Mouse (Mus musculus): ENCODE measurements at regions not wholly inside any gene's neighbourhood (a gene's known extent, or its start where the extent isn't known, plus 50 kb on each side); places are given as distances from the start of the nearest gene placed in this dataset.
"Not testable (repeated sequence)": the region's sequence is repeated elsewhere in the genome, so short reads cannot be mapped to it uniquely, and the experiment has no call there.

GRCm38 (mm10) chr4:92977761-92978160 lies 357.6 kb downstream of the Tusc1 start:
- 0 out of 2 replicates have a peak, but pooled peaks cover 2% of the 10 kb centered on the region for H3K4me1 ChIP-seq (replicated peaks)
- ATAC-seq (ENCODE audit: low read depth) = peak; percentile 69

GRCm38 (mm10) chr4:92942068-92942707 lies 393.1 kb downstream of the Tusc1 start:
- Histone ChIP-seq H3K36me3 (no peaks in the 10 kb centered on the region), H3K4me2 (no peak overlapping the region), H3K27ac (replicated peaks) (no peak overlapping the region), H3K4me3 (no peak overlapping the region), H3K9me3 (no peaks in the 10 kb centered on the region), H3K9ac (no peak overlapping the region), H3K4me1 (replicated peaks) (no peaks in the 10 kb centered on the region), H3K27me3 (no peaks in the 10 kb centered on the region)
- WGBS = 85% methylated on average over 3 of the region's 3 CpGs
- no peak for ATAC-seq (ENCODE audit: low read depth)

More at GRCm38 (mm10) chr4:92977761-92978160, 357.6 kb downstream of the Tusc1 start:
- H3K9me3 ChIP-seq = no peaks in the 10 kb centered on the region
- 41% methylated on average over 5 of the region's 5 CpGs for WGBS
- 0 out of 2 replicates have a peak overlapping the region, but pooled peaks have one; percentile 18 for H3K27ac ChIP-seq (replicated peaks)
- H3K4me3 ChIP-seq = no peak overlapping the region
- no peak overlapping the region for H3K4me2 ChIP-seq
- H3K9ac ChIP-seq = no peak overlapping the region
- H3K27me3 ChIP-seq = no peaks in the 10 kb centered on the region
- no peaks in the 10 kb centered on the region for H3K36me3 ChIP-seq

DNA sequence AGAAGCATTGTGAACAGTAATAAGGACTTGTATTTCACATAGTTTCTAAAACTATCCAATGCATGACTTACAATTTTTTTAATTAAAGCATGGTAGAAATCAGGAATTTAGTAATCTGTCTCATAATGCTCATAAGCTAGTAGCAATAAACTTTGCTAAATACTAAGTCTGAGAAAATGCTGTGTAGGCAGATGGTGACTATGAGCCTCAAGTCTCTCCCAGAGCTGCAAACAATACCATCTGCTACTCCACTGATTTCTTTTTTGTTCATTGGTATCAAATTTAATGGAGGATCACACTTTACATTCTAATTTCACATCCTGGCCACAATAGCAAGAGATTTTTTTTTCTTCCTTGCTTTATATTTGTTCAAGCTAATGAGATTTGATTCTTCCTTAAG lies 404.0 kb downstream of the Tusc1 start:
- Histone ChIP-seq H3K4me1 (replicated peaks) (no peaks in the 10 kb centered on the region), H3K27me3 (no peaks in the 10 kb centered on the region), H3K4me2 (no peak overlapping the region), H3K36me3 (no peaks in the 10 kb centered on the region), H3K9ac (no peak overlapping the region), H3K4me3 (no peak overlapping the region), H3K9me3 (no peaks in the 10 kb centered on the region), H3K27ac (replicated peaks) (no peak overlapping the region)
- no peak for ATAC-seq (ENCODE audit: low read depth)

GRCm38 (mm10) chr4:92921386-92922040 lies 413.8 kb downstream of the Tusc1 start:
- Histone ChIP-seq H3K4me3 (no peak overlapping the region), H3K36me3 (no peaks in the 10 kb centered on the region), H3K27me3 (no peaks in the 10 kb centered on the region), H3K4me2 (no peak overlapping the region), H3K9ac (no peak overlapping the region), H3K4me1 (replicated peaks) (no peaks in the 10 kb centered on the region), H3K9me3 (peaks cover 13% of the 10 kb centered on the region), H3K27ac (replicated peaks) (no peak overlapping the region)
- WGBS = 86% methylated on average over 9 of the region's 9 CpGs
- no peak for ATAC-seq (ENCODE audit: low read depth)

GRCm38 (mm10) chr4:92903468-92903867 lies 431.8 kb downstream of the Tusc1 start:
- WGBS = 65% methylated on average over 5 of the region's 5 CpGs
- not testable (repeated sequence) for H3K36me3 ChIP-seq; ATAC-seq (ENCODE audit: low read depth); H3K4me2 ChIP-seq; H3K27ac ChIP-seq (replicated peaks); H3K27me3 ChIP-seq; H3K4me3 ChIP-seq; H3K9ac ChIP-seq; H3K4me1 ChIP-seq (replicated peaks); H3K9me3 ChIP-seq

All from neural tube, embryonic 13.5 days (tissue).